Mouse (Mus musculus): ENCODE data around the gene Lrrc8e. TPM values are rescaled to one million over a fixed set of nuclear protein-coding genes. Genes with fewer than 3 reads are reported as not detected.

The Lrrc8e gene
- polyA plus RNA-seq (2015; fragmentation: Nextera tagmentation; extraction: Ambion mirVana): 1.6 and 1.8 TPM in 2 replicates

- no peak for TF ChIP-seq CTCF (IDR thresholded peaks at IDR 0.05; ENCODE audit: low read depth)
- Histone ChIP-seq H3K4me3 (replicated peaks; ENCODE audit: low read depth, low read length) (peak within 1 kb of the TSS; percentile 33), H3K9me3 (replicated peaks; ENCODE audit: low read length) (no peaks in the 10 kb centered on the region), H3K4me2 (ENCODE audit: low read length) (peak within 1 kb of the TSS; percentile 66), H3K9ac (ENCODE audit: low read depth, low read length) (peak within 1 kb of the TSS; percentile 36; the same call in 1 of the 2 replicates), H3K36me3 (ENCODE audit: insufficient read depth, low read length) (no peaks in the 10 kb centered on the region), H3K27me3 (ENCODE audit: insufficient read depth, low read length) (no peaks in the 10 kb centered on the region), H3K27ac (no peak within 1 kb of the TSS), H3K4me1 (replicated peaks; ENCODE audit: insufficient read depth, low read length) (no peaks in the 10 kb centered on the region)
- ATAC-seq (replicated peaks; ENCODE audit: low FRiP score, low read depth) (peak; percentile 83), DNase-seq (ENCODE audit: low spot score) (no peak)
- WGBS: 3% methylated on average over 33 of the region's 33 CpGs
Measured at GRCm38 (mm10) chr8:4226739-4227347, at the start of gene Lrrc8e. Gene Lrrc8e (plus strand): TSS chr8:4226827.

GRCm38 (mm10) chr8:4183409-4183808, 43.2 kb upstream of the Lrrc8e start:
- ATAC-seq (replicated peaks; ENCODE audit: low FRiP score, low read depth): no peak
- Histone ChIP-seq H3K4me1 (replicated peaks; ENCODE audit: insufficient read depth, low read length) (no peaks in the 10 kb centered on the region), H3K9me3 (replicated peaks; ENCODE audit: low read length) (no peaks in the 10 kb centered on the region), H3K4me2 (ENCODE audit: low read length) (no peak overlapping the region), H3K27ac (no peak overlapping the region), H3K36me3 (ENCODE audit: insufficient read depth, low read length) (peaks cover 29% of the 10 kb centered on the region; the same call in 1 of the 2 replicates), H3K27me3 (ENCODE audit: insufficient read depth, low read length) (no peaks in the 10 kb centered on the region), H3K4me3 (replicated peaks; ENCODE audit: low read depth, low read length) (no peak overlapping the region), H3K9ac (ENCODE audit: low read depth, low read length) (no peak overlapping the region)
- DNase-seq (ENCODE audit: low spot score): no peak
- TF ChIP-seq CTCF (IDR thresholded peaks at IDR 0.05; ENCODE audit: low read depth): no peak
- WGBS: 84% methylated on average over 8 of the region's 8 CpGs

GRCm38 (mm10) chr8:4186151-4186550, 40.5 kb upstream of the Lrrc8e start:
- no peak overlapping the region for H3K4me3 ChIP-seq (replicated peaks; ENCODE audit: low read depth, low read length)
- 95% methylated on average over 2 of the region's 2 CpGs for WGBS
- no peak overlapping the region for H3K4me2 ChIP-seq (ENCODE audit: low read length)
- ATAC-seq (replicated peaks; ENCODE audit: low FRiP score, low read depth): no peak
- no peaks in the 10 kb centered on the region for H3K4me1 ChIP-seq (replicated peaks; ENCODE audit: insufficient read depth, low read length)
- H3K27ac ChIP-seq: no peak overlapping the region
- no peak for DNase-seq (ENCODE audit: low spot score)
- peaks cover 32% of the 10 kb centered on the region; the same call in 1 of the 2 replicates for H3K36me3 ChIP-seq (ENCODE audit: insufficient read depth, low read length)
- no peak overlapping the region for H3K9ac ChIP-seq (ENCODE audit: low read depth, low read length)
- no peaks in the 10 kb centered on the region for H3K9me3 ChIP-seq (replicated peaks; ENCODE audit: low read length)
- no peaks in the 10 kb centered on the region for H3K27me3 ChIP-seq (ENCODE audit: insufficient read depth, low read length)
- TF ChIP-seq CTCF (IDR thresholded peaks at IDR 0.05; ENCODE audit: low read depth): no peak

GRCm38 (mm10) chr8:4188605-4189004, 38.0 kb upstream of the Lrrc8e start:
- H3K36me3 ChIP-seq (ENCODE audit: insufficient read depth, low read length): peaks cover 32% of the 10 kb centered on the region; the same call in 1 of the 2 replicates
- TF ChIP-seq CTCF (IDR thresholded peaks at IDR 0.05; ENCODE audit: low read depth): no peak
- no peak overlapping the region for H3K27ac ChIP-seq
- H3K4me3 ChIP-seq (replicated peaks; ENCODE audit: low read depth, low read length): no peak overlapping the region
- no peaks in the 10 kb centered on the region for H3K27me3 ChIP-seq (ENCODE audit: insufficient read depth, low read length)
- no peaks in the 10 kb centered on the region for H3K9me3 ChIP-seq (replicated peaks; ENCODE audit: low read length)
- ATAC-seq (replicated peaks; ENCODE audit: low FRiP score, low read depth) (no peak), DNase-seq (ENCODE audit: low spot score) (no peak)
- H3K4me1 ChIP-seq (replicated peaks; ENCODE audit: insufficient read depth, low read length): 0 out of 2 replicates have a peak, but pooled peaks cover 8% of the 10 kb centered on the region
- no peak overlapping the region for H3K4me2 ChIP-seq (ENCODE audit: low read length)
- H3K9ac ChIP-seq (ENCODE audit: low read depth, low read length): no peak overlapping the region

GRCm38 (mm10) chr8:4189031-4189722, 37.5 kb upstream of the Lrrc8e start:
- Histone ChIP-seq H3K27me3 (ENCODE audit: insufficient read depth, low read length) (no peaks in the 10 kb centered on the region), H3K9ac (ENCODE audit: low read depth, low read length) (no peak overlapping the region), H3K4me3 (replicated peaks; ENCODE audit: low read depth, low read length) (no peak overlapping the region), H3K4me2 (ENCODE audit: low read length) (no peak overlapping the region), H3K9me3 (replicated peaks; ENCODE audit: low read length) (no peaks in the 10 kb centered on the region), H3K36me3 (ENCODE audit: insufficient read depth, low read length) (peaks cover 31% of the 10 kb centered on the region; the same call in 1 of the 2 replicates), H3K4me1 (replicated peaks; ENCODE audit: insufficient read depth, low read length) (0 out of 2 replicates have a peak, but pooled peaks cover 8% of the 10 kb centered on the region), H3K27ac (no peak overlapping the region)
- no peak for TF ChIP-seq CTCF (IDR thresholded peaks at IDR 0.05; ENCODE audit: low read depth)
- ATAC-seq (replicated peaks; ENCODE audit: low FRiP score, low read depth): no peak
- 37% methylated on average over 3 of the region's 3 CpGs for WGBS
- DNase-seq (ENCODE audit: low spot score): no peak

- Histone ChIP-seq H3K4me3 (replicated peaks; ENCODE audit: low read depth, low read length) (no peak overlapping the region), H3K27ac (no peak overlapping the region), H3K27me3 (ENCODE audit: insufficient read depth, low read length) (no peaks in the 10 kb centered on the region), H3K9me3 (replicated peaks; ENCODE audit: low read length) (no peaks in the 10 kb centered on the region), H3K4me2 (ENCODE audit: low read length) (no peak overlapping the region), H3K36me3 (ENCODE audit: insufficient read depth, low read length) (peaks cover 9% of the 10 kb centered on the region; the same call in 1 of the 2 replicates), H3K9ac (ENCODE audit: low read depth, low read length) (no peak overlapping the region), H3K4me1 (replicated peaks; ENCODE audit: insufficient read depth, low read length) (0 out of 2 replicates have a peak, but pooled peaks cover 8% of the 10 kb centered on the region)
- ATAC-seq (replicated peaks; ENCODE audit: low FRiP score, low read depth) (no peak), DNase-seq (ENCODE audit: low spot score) (no peak)
- no peak for TF ChIP-seq CTCF (IDR thresholded peaks at IDR 0.05; ENCODE audit: low read depth)
- WGBS: 69% methylated on average over 5 of the region's 5 CpGs
Measured at GRCm38 (mm10) chr8:4192305-4192704, 34.3 kb upstream of the Lrrc8e start.

Data from kidney, postnatal 0 days (tissue).